Comparison of ENCODE assay signal across 14 mouse cellular contexts in the genomic region with DNA sequence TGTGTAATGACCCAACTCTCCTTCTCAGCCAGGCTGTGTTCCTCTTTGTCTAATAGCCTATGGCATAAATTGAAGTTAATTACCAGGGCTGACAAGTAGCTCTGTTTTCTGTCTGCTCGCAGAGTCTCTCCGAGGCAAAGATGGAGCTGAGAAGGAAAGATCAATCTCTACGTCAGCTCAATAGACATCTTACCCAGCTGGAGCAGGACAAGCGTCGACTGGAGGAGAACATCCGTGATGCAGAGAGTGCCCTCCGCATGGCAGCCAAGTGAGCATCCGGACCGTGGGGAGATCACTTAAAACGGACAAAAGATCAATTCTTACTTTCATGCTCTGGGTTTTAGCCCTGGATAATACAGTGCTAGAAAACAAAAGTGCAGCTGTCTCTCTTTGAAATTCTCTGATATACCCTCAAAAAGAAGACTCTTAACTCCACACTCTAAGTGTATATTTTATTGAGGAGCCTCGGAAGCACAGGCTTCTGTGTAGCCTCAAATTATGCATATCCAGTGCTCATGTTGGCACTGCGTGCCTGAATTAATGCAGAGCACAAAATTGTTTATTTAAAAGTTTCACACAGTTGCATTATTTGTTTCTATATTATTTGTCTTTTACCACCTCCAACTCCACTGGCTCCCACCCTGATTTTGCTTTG.
DNase-seq lines count a peak whose midpoint lies in the region; ATAC-seq and TF ChIP-seq lines count a peak whose summit lies in the region.
"Had no signal": no experiment of that assay in that cellular context is flagged by ENCODE, and none has a peak within 500 bp of the region (broad histone marks: within the 10 kb centered on the region; RNA-seq: fewer than 3 reads in every experiment).

No protein-coding gene starts in this region.

- no peak overlapping the region for H3K9ac ChIP-seq in kidney, postnatal 0 days (ENCODE audit: low read depth, low read length)
- peak overlapping the region; percentile 30; the same call in 1 of the 2 replicates for H3K9ac ChIP-seq in embryonic facial prominence, embryonic 11.5 days (replicated peaks; ENCODE audit: low read length)
- H3K9ac ChIP-seq in hindbrain, postnatal 0 days (replicated peaks; ENCODE audit: low read length): no peak overlapping the region
- H3K9ac ChIP-seq in neural tube, embryonic 13.5 days: peak overlapping the region; percentile 56
- H3K9ac ChIP-seq: liver, embryonic 13.5 days had no signal

- H3K4me3 ChIP-seq in kidney, postnatal 0 days (replicated peaks; ENCODE audit: low read depth, low read length): no peak overlapping the region
- no peak overlapping the region for H3K4me3 ChIP-seq in embryonic facial prominence, embryonic 11.5 days (ENCODE audit: low read depth, low read length)
- 0 out of 2 replicates have a peak overlapping the region, but pooled peaks have one; percentile 8 for H3K4me3 ChIP-seq in hindbrain, postnatal 0 days (ENCODE audit: low read length)
- H3K4me3 ChIP-seq in neural tube, embryonic 13.5 days: peak overlapping the region; percentile 20
- H3K4me3 ChIP-seq: liver, embryonic 13.5 days had no signal

- H3K36me3 ChIP-seq in kidney, postnatal 0 days (ENCODE audit: insufficient read depth, low read length): no peaks in the 10 kb centered on the region
- no peaks in the 10 kb centered on the region for H3K36me3 ChIP-seq in embryonic facial prominence, embryonic 11.5 days (replicated peaks; ENCODE audit: control insufficient read depth, insufficient read depth, low read depth, low read length)
- H3K36me3 ChIP-seq in hindbrain, postnatal 0 days (ENCODE audit: insufficient read depth, low read length): no peaks in the 10 kb centered on the region
- H3K36me3 ChIP-seq in neural tube, embryonic 13.5 days: no peaks in the 10 kb centered on the region
- H3K36me3 ChIP-seq: liver, embryonic 13.5 days had no signal

- TF ChIP-seq CTCF in kidney, postnatal 0 days (IDR thresholded peaks at IDR 0.05; ENCODE audit: low read depth): no peak
- no peak for TF ChIP-seq CTCF in hindbrain, postnatal 0 days (IDR thresholded peaks at IDR 0.05; ENCODE audit: low read depth)

- no peaks in the 10 kb centered on the region for H3K9me3 ChIP-seq in kidney, postnatal 0 days (replicated peaks; ENCODE audit: low read length)
- no peaks in the 10 kb centered on the region for H3K9me3 ChIP-seq in embryonic facial prominence, embryonic 11.5 days (replicated peaks; ENCODE audit: control insufficient read depth, low read length)
- no peaks in the 10 kb centered on the region for H3K9me3 ChIP-seq in hindbrain, postnatal 0 days (ENCODE audit: low read length)
- no peaks in the 10 kb centered on the region for H3K9me3 ChIP-seq in neural tube, embryonic 13.5 days
- H3K9me3 ChIP-seq: liver, embryonic 13.5 days had no signal

- DNase-seq in kidney, postnatal 0 days (ENCODE audit: low spot score): peak; percentile 18
- DNase-seq in kidney, adult 18-20 months: no peak
- DNase-seq in embryonic facial prominence, embryonic 11.5 days (ENCODE audit: low spot score): no peak
- DNase-seq in hindbrain, postnatal 0 days (ENCODE audit: low spot score): peak; percentile 30
- no peak for DNase-seq in adipocyte (ENCODE audit: low spot score)
- no peak for DNase-seq in left cerebral cortex, postnatal 25 days (ENCODE audit: low spot score in 2 of 2)
- DNase-seq: adrenal gland, adult 2 months; cerebellum, adult 2 months; gastrocnemius, postnatal 25 days; kidney, adult 9 months; layer of hippocampus, adult 9-11 months; liver, embryonic 13.5 days had no signal

- no peak overlapping the region for H3K27ac ChIP-seq in kidney, postnatal 0 days
- H3K27ac ChIP-seq in embryonic facial prominence, embryonic 11.5 days (replicated peaks; ENCODE audit: low read depth, low read length): no peak overlapping the region
- H3K27ac ChIP-seq in hindbrain, postnatal 0 days: no peak overlapping the region
- H3K27ac ChIP-seq in neural tube, embryonic 13.5 days (replicated peaks): peak overlapping the region; percentile 76
- H3K27ac ChIP-seq: liver, embryonic 13.5 days had no signal

- intact Hi-C loops in left cerebral cortex, postnatal 25 days (cut with DNase I): no loop called here

- no peak overlapping the region for H3K4me2 ChIP-seq in kidney, postnatal 0 days (ENCODE audit: low read length)
- H3K4me2 ChIP-seq in embryonic facial prominence, embryonic 11.5 days (ENCODE audit: low read depth, low read length): no peak overlapping the region
- H3K4me2 ChIP-seq in hindbrain, postnatal 0 days (ENCODE audit: low read depth, low read length): peak overlapping the region; percentile 42
- peak overlapping the region; percentile 53 for H3K4me2 ChIP-seq in neural tube, embryonic 13.5 days
- H3K4me2 ChIP-seq: liver, embryonic 13.5 days had no signal

- WGBS in kidney, postnatal 0 days: 38% methylated on average over 12 of the region's 12 CpGs
- 40% methylated on average over 12 of the region's 12 CpGs for WGBS in embryonic facial prominence, embryonic 11.5 days
- 26% methylated on average over 12 of the region's 12 CpGs for WGBS in hindbrain, postnatal 0 days
- 17% methylated on average over 12 of the region's 12 CpGs for WGBS in neural tube, embryonic 13.5 days

- no peaks in the 10 kb centered on the region for H3K27me3 ChIP-seq in kidney, postnatal 0 days (ENCODE audit: insufficient read depth, low read length)
- H3K27me3 ChIP-seq in embryonic facial prominence, embryonic 11.5 days (ENCODE audit: control insufficient read depth, insufficient read depth, low read length): no peaks in the 10 kb centered on the region
- H3K27me3 ChIP-seq in hindbrain, postnatal 0 days (ENCODE audit: insufficient read depth, low read length): no peaks in the 10 kb centered on the region
- H3K27me3 ChIP-seq in neural tube, embryonic 13.5 days: no peaks in the 10 kb centered on the region
- H3K27me3 ChIP-seq: liver, embryonic 13.5 days had no signal

- ATAC-seq in kidney, postnatal 0 days (replicated peaks; ENCODE audit: low FRiP score, low read depth): no peak
- no peak for ATAC-seq in embryonic facial prominence, embryonic 11.5 days (replicated peaks; ENCODE audit: insufficient number of reproducible peaks, low FRiP score, low TSS enrichment, low read depth)
- peak; percentile 35; the same call in 1 of the 2 replicates for ATAC-seq in hindbrain, postnatal 0 days
- peak; percentile 74 for ATAC-seq in neural tube, embryonic 13.5 days (ENCODE audit: low read depth)
- no peak for ATAC-seq in erythroid progenitor cell, adult 5-6 weeks (replicated peaks; ENCODE audit: low FRiP score, poor library complexity, severe bottlenecking)

- H3K4me1 ChIP-seq in kidney, postnatal 0 days (replicated peaks; ENCODE audit: insufficient read depth, low read length): no peaks in the 10 kb centered on the region
- no peaks in the 10 kb centered on the region for H3K4me1 ChIP-seq in embryonic facial prominence, embryonic 11.5 days (ENCODE audit: control insufficient read depth, insufficient read depth, low read length)
- H3K4me1 ChIP-seq in hindbrain, postnatal 0 days (ENCODE audit: insufficient read depth, low read length): no peaks in the 10 kb centered on the region
- peaks cover 7% of the 10 kb centered on the region for H3K4me1 ChIP-seq in neural tube, embryonic 13.5 days (replicated peaks)

Comparison
In these comparisons a context has a peak if more than half of its experiments do, and no peak if none do; other contexts are left out.
1. DNase-seq: peak in kidney, postnatal 0 days (single experiment) and hindbrain, postnatal 0 days (single experiment); none in kidney, adult 18-20 months (single experiment), embryonic facial prominence, embryonic 11.5 days (single experiment), adipocyte (single experiment) and left cerebral cortex, postnatal 25 days (0 of 2).
2. ATAC-seq: peak in hindbrain, postnatal 0 days (single experiment) and neural tube, embryonic 13.5 days (single experiment); none in kidney, postnatal 0 days (single experiment), embryonic facial prominence, embryonic 11.5 days (single experiment) and erythroid progenitor cell, adult 5-6 weeks (single experiment).
3. H3K4me2 ChIP-seq: peak in hindbrain, postnatal 0 days (single experiment) and neural tube, embryonic 13.5 days (single experiment); none in kidney, postnatal 0 days (single experiment) and embryonic facial prominence, embryonic 11.5 days (single experiment).
4. H3K4me3 ChIP-seq: peak in hindbrain, postnatal 0 days (single experiment) and neural tube, embryonic 13.5 days (single experiment); none in kidney, postnatal 0 days (single experiment) and embryonic facial prominence, embryonic 11.5 days (single experiment).
5. H3K9ac ChIP-seq: peak in embryonic facial prominence, embryonic 11.5 days (single experiment) and neural tube, embryonic 13.5 days (single experiment); none in kidney, postnatal 0 days (single experiment) and hindbrain, postnatal 0 days (single experiment).